Mouse (Mus musculus): Measurements from ENCODE around the gene Creb3.

Gene Creb3

DNA sequence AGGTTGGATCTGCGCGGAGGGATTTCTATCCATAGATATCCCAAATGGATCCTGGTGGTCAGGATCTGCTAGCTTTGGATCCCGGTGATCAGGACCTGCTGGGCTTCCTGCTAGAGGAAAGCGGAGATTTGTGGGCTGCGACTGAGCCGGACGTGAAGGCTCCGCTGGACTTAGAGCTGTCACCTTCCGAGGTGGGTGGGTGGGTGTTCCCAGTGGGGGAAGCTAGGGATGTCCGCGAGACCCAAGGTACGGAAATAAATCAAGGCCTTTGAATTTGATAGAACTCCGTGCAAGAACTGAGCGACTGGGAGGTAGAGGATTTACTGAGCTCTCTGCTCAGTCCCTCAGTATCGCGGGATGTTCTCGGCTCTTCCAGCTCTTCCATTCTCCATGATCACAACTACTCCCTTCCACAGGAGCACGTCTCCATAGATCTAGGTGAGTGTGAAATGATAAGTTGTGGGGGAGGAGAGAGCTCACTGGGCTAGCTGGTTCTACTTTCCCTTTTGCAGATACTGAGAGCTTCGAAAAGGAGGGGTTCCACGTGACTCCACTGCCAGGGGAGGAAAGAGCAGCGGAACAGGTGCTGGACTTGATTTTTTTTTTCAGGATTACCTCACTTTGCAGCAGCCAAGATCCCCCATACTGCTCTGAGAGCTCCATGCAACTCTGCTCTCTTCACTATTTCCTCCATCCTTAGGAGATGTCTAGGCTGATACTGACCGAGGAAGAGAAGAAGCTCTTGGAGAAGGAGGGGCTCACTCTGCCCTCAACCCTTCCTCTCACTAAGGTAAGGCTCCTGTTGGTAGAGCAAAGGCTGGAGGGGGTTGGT is 853 bp downstream of the Creb3 start:
- Histone ChIP-seq H3K27me3 (ENCODE audit: control insufficient read depth, insufficient read depth, low read length, poor library complexity, severe bottlenecking) (no peaks in the 10 kb centered on the region), H3K36me3 (ENCODE audit: control insufficient read depth, insufficient read depth, low read length, poor library complexity, severe bottlenecking) (peaks cover 11% of the 10 kb centered on the region)
- DNase-seq (ENCODE audit: low read depth, low spot score): peak; percentile 43

DNA sequence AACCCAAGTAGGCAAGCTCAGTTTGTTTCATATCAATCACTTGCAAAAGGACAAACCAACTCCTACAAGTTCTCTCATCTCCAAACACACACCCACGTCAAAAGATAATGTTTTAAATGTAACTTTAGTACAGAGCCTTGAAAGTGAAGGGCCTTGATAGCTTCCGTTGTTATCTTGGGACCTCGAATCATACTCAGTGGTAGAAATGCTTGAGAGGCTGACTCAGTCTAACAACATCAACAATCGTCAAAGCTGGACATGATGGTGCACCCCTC is 1.4 kb downstream of the Creb3 start:
- no peak for DNase-seq (ENCODE audit: low read depth, low spot score)
- H3K27me3 ChIP-seq (ENCODE audit: control insufficient read depth, insufficient read depth, low read length, poor library complexity, severe bottlenecking): no peaks in the 10 kb centered on the region
- peaks cover 11% of the 10 kb centered on the region for H3K36me3 ChIP-seq (ENCODE audit: control insufficient read depth, insufficient read depth, low read length, poor library complexity, severe bottlenecking)

DNA sequence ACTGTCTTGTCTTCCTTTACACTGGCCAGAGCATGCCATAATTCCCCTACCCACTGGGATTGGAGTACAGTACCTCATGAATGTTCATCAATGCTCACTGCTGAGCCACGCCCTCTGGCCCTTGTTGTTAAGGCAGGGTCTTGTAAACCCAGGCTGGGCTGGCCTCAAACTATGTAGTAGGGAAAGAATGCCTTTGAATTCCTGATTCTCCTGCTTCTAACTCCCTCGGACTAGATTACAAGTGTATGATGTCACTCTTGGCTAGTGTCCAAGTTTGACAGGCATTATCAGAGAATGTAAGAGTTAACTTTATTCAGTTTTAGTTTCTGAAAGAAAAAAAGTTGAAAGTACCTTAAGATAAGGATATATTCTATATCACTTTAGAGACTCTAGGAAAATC is 2.1 kb downstream of the Creb3 start:
- H3K27me3 ChIP-seq (ENCODE audit: control insufficient read depth, insufficient read depth, low read length, poor library complexity, severe bottlenecking): no peaks in the 10 kb centered on the region
- DNase-seq (ENCODE audit: low read depth, low spot score): no peak
- peaks cover 12% of the 10 kb centered on the region for H3K36me3 ChIP-seq (ENCODE audit: control insufficient read depth, insufficient read depth, low read length, poor library complexity, severe bottlenecking)

DNA sequence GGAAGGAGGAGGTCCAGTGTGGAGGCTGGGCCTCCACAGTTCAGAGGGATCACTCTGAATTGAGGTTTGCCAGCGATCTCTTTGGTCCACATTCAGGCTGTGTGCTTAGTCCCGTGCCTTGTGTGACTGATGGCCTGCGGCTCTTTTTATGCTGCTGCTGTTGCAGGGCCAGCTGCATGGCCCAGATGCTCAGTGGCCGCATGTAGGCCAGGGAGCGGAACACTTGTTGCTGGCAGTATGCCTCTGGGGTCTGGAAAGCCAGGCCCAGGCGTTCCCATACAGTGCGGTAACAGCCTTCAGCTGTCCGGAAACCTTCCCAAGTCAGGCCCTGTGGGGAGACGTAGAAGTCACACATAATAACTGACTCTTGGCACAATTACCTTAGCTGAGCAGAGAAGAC is 5.0 kb downstream of the Creb3 start:
- Histone ChIP-seq H3K36me3 (ENCODE audit: control insufficient read depth, insufficient read depth, low read length, poor library complexity, severe bottlenecking) (peaks cover 24% of the 10 kb centered on the region), H3K27me3 (ENCODE audit: control insufficient read depth, insufficient read depth, low read length, poor library complexity, severe bottlenecking) (no peaks in the 10 kb centered on the region)
- no peak for DNase-seq (ENCODE audit: low read depth, low spot score)

DNA sequence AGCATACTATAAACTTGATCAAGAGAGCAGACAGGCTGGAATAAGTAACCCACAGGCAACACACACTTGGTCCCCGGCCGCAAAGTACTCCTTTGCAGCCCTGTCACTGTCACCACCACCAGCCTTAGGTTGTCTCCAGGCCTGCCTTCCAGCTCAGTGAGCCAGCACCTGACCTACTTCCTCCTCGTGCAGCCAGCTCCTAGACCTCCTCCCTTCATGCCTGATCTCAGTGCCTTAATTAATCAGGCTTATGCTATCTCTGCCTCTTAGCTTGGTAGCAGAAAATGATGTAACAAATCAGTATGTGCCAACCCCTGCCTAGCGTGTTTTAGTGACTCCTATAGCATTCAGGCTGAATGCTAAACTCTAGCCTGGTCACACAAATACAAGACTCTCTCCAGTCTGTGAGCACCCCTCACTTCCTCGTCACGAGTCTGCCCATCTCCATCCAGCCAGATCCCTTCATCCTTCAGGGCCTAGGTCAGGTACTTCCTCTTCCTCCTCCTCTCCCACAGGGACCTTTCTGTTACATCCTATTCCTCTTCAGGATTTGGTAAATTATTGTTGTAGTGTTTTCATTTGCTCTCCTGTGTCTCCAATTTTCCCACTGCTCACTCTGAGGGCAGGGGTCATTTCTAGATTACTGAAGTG is 9.4 kb downstream of the Creb3 start:
- Histone ChIP-seq H3K27me3 (ENCODE audit: control insufficient read depth, insufficient read depth, low read length, poor library complexity, severe bottlenecking) (no peaks in the 10 kb centered on the region), H3K36me3 (ENCODE audit: control insufficient read depth, insufficient read depth, low read length, poor library complexity, severe bottlenecking) (peaks cover 20% of the 10 kb centered on the region)
- DNase-seq (ENCODE audit: low read depth, low spot score): peak; percentile 19

DNA sequence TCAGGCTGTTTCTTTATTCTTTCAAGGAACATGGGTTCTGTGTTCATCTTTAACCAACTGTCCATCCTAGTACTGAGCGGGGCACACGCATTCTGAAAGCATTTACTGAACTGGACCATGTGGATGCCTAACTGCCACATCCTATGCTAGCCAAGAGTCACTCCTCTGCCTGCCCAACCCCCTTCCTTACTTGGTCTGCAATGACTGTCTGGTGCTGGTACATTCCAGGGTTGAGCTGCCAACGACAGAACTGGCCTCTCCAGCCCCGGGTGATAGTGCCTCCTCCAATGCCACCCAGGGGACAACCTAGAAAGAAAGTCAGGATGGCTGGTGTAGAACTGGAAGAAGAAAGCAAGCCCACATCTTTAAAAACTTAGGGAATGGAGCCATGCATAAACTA is 11.4 kb downstream of the Creb3 start:
- H3K27me3 ChIP-seq (ENCODE audit: control insufficient read depth, insufficient read depth, low read length, poor library complexity, severe bottlenecking): no peaks in the 10 kb centered on the region
- no peak for DNase-seq (ENCODE audit: low read depth, low spot score)
- peaks cover 12% of the 10 kb centered on the region for H3K36me3 ChIP-seq (ENCODE audit: control insufficient read depth, insufficient read depth, low read length, poor library complexity, severe bottlenecking)

DNA sequence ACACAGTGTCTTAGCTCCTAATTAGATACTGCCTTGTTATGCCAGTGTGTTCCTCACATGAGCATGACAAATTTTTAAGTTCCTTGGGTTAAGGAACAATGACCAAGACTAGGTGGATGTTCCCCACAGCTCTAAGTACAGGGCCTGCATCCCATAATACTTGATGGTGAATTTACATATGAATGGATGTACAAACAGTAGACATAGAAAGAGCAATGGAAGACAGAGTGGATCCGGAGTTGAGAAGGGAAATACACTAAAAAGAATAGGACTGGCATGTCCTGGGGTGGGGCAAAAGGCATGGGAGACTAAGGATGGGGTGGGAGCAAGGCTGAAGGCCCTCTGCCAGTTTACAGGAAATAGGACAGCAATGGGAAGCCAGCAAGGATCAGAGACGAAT is 13.2 kb downstream of the Creb3 start:
- peaks cover 5% of the 10 kb centered on the region; the same call in 1 of the 2 replicates for H3K36me3 ChIP-seq (ENCODE audit: control insufficient read depth, insufficient read depth, low read length, poor library complexity, severe bottlenecking)
- no peak for DNase-seq (ENCODE audit: low read depth, low spot score)
- H3K27me3 ChIP-seq (ENCODE audit: control insufficient read depth, insufficient read depth, low read length, poor library complexity, severe bottlenecking): no peaks in the 10 kb centered on the region

DNA sequence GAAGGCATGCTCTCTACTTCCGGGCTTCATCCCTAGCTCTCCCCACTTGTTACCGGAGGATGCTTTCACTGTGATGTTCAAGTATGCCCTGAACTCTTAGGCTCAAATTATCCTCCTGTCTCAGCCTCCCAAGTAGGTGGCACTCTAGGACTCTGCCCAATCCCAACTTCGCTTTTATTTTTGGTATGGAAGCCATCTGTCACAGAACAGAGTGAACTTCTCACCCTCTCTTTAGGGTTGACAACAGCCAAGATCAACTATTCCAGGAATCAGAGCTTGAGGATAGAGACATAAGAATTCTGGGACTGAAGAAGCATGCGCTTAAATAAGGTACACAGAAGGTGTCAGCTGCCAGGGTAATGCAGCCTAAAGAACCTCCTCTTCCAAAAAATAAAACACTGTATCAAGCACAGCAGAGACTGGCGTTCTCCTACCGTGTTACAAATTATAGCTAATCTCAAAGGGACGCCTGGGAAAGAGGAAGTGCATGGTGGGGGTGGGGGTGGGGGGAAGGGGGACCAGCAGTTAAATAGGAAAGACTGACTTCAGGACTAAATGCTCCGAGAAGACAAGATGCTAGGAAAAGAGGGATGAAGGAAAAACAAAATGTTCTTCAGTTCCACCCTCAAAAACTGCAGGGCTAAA is 15.2 kb downstream of the Creb3 start:
- DNase-seq (ENCODE audit: low read depth, low spot score): no peak
- Histone ChIP-seq H3K27me3 (ENCODE audit: control insufficient read depth, insufficient read depth, low read length, poor library complexity, severe bottlenecking) (no peaks in the 10 kb centered on the region), H3K36me3 (ENCODE audit: control insufficient read depth, insufficient read depth, low read length, poor library complexity, severe bottlenecking) (peaks cover 1% of the 10 kb centered on the region; the same call in 1 of the 2 replicates)

DNA sequence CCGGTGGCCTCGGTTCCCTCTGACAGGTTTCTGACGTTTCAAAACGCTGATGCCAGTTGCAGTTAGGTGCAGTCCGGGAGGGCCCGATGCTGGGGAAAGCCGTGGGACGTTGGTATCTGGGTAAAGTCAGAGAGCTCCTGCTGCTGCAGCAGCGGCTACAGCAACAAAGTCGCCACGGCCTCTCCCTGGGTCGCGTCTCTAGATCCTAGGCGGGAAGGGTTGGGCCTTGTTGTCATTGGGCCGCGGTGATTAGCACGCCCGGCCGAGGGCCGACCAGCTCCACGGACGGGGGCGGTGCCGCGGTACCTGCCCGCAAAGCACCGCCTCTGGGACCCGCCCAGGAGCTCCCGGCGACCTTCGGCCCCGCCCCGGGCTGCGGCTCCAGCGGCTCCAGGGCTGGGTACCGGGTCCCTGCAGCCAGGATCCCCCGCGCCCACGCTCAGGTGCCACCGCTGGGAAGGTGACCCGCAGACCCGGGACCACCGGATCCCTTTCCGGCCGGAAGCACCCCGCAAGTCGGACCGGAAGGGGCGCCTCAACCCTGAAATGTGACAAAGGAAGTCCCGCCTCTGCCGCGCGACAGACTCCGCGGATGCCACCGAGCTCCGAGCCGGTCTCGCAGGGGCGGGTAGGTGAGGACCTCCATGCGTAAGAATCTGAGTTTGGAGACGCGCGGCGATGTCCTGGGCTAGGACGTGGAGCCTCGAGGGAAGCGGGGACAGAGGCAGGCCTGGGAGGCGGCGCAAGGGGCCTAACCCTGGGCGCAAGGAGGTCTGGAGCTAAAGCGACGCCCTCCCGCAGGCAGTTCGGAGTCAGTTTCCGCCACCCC is 16.5 kb downstream of the Creb3 start, which contains the start of the genes Rgp1 and Gba2:
Gene Rgp1, plus strand, starts transcription at position 340 of the 829 bp plus-strand sequence.
Gene Gba2, minus strand, starts transcription at position 498 of the 829 bp plus-strand sequence.
- Histone ChIP-seq H3K27me3 (ENCODE audit: control insufficient read depth, insufficient read depth, low read length, poor library complexity, severe bottlenecking) (no peaks in the 10 kb centered on the region), H3K36me3 (ENCODE audit: control insufficient read depth, insufficient read depth, low read length, poor library complexity, severe bottlenecking) (peaks cover 1% of the 10 kb centered on the region)
- peak; percentile 81 for DNase-seq (ENCODE audit: low read depth, low spot score)

DNA sequence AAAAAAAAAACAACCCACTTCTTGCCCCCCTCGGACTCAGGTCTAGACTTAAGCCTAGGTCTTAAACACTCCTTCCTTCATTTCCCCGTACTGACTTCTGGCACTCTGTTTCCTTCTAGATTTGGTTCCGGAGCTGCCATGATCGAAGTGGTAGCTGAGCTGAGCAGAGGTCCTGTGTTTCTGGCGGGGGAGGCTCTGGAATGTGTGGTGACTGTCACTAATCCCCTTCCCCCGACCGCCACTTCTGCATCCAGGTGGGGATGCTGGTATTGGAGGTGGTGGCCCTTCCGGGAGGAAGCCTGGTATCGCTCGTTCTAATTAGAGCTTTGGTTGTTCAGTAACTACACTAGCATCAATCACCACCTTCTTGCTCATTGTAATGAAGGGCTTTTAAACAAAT is 17.1 kb downstream of the Creb3 start:
- no peak for DNase-seq (ENCODE audit: low read depth, low spot score)
- H3K27me3 ChIP-seq (ENCODE audit: control insufficient read depth, insufficient read depth, low read length, poor library complexity, severe bottlenecking): no peaks in the 10 kb centered on the region
- peaks cover 1% of the 10 kb centered on the region for H3K36me3 ChIP-seq (ENCODE audit: control insufficient read depth, insufficient read depth, low read length, poor library complexity, severe bottlenecking)

DNA sequence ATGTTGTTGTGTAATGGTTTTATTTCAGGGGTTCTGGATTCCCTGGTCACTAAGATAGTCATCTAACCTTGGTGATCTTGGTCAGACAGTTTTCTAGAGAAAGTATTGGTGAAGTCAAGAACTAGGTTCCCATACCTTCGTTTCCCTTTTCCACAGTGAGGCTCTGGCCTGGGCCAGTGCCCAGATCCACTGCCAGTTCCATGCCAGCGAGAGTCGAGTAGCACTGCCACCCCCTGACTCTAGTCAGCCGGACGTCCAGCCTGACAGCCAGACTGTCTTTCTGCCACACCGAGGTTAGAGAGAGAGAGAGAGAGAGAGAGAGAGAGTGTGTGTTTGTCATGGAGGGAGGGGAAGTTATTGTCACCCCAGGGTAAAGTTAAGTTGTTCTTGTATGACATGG is 17.6 kb downstream of the Creb3 start:
- Histone ChIP-seq H3K27me3 (ENCODE audit: control insufficient read depth, insufficient read depth, low read length, poor library complexity, severe bottlenecking) (no peaks in the 10 kb centered on the region), H3K36me3 (ENCODE audit: control insufficient read depth, insufficient read depth, low read length, poor library complexity, severe bottlenecking) (peaks cover 1% of the 10 kb centered on the region)
- DNase-seq (ENCODE audit: low read depth, low spot score): no peak

DNA sequence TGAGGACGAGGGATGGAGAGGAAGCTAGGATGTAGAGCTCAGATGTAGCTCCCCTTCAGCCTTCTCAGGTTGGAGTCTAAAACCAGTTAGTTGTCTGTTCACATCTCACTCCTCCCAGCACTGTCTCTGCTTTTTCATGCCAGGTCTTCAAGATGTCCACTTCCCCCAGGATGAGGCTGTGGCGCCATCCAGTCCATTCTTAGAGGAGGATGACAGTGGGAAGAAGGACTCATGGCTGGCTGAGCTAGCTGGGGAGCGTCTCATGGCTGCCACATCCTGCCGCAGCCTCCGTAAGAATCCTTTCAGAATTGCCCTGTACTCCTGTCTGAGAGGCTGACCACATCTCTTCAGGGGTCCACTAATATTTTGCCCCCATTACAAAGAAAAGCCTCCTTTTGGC is 18.6 kb downstream of the Creb3 start:
- no peaks in the 10 kb centered on the region for H3K27me3 ChIP-seq (ENCODE audit: control insufficient read depth, insufficient read depth, low read length, poor library complexity, severe bottlenecking)
- DNase-seq (ENCODE audit: low read depth, low spot score): no peak
- peaks cover 1% of the 10 kb centered on the region for H3K36me3 ChIP-seq (ENCODE audit: control insufficient read depth, insufficient read depth, low read length, poor library complexity, severe bottlenecking)

DNA sequence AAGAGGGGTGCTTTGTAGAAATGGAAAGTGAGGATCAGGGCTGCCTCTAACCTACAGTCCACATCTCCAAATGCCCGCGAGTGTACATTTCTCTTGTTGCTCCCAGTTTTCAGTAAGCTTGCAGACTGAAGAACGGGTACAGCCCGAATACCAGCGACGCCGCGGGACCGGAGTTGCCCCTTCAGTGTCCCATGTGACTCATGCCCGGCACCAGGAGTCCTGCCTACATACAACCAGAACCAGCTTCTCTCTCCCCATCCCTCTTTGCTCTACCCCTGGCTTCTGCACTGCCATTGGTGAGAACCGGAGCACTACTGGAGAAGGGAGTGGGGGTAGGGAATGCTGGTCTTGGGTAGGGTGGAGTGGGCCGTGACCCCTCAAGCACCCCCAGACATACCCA is 19.2 kb downstream of the Creb3 start:
- DNase-seq (ENCODE audit: low read depth, low spot score): no peak
- no peaks in the 10 kb centered on the region for H3K27me3 ChIP-seq (ENCODE audit: control insufficient read depth, insufficient read depth, low read length, poor library complexity, severe bottlenecking)
- peaks cover 1% of the 10 kb centered on the region for H3K36me3 ChIP-seq (ENCODE audit: control insufficient read depth, insufficient read depth, low read length, poor library complexity, severe bottlenecking)

DNA sequence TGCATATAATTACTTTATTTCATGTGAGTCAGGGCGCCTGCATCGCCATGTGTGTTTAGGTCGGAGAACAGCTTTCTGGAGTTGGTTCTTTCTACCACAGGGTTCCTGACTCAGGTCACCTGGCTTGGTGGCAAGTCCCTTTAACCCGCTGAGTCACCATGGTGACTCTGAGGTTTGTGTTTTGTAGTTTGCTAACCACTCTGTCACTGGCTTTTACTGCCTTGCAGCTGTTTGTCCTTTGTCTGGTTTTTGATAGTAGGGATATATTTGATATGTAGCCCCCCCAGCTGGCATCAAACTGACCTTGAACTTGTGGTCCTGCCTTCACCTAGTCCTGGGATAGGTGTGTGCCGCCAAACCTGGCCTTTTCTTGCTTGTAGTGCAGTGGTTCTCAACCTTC is 20.1 kb downstream of the Creb3 start:
- no peak for DNase-seq (ENCODE audit: low read depth, low spot score)
- Histone ChIP-seq H3K36me3 (ENCODE audit: control insufficient read depth, insufficient read depth, low read length, poor library complexity, severe bottlenecking) (peaks cover 1% of the 10 kb centered on the region), H3K27me3 (ENCODE audit: control insufficient read depth, insufficient read depth, low read length, poor library complexity, severe bottlenecking) (no peaks in the 10 kb centered on the region)

Measured in splenic B cell, adult 2 months (primary cell).